Mouse (Mus musculus) MEL (cell line): ENCODE data around the gene March4.

Source experiments
- CHD2 ChIP-seq: IDR thresholded peaks from 2 replicates; pipeline ENCODE4 v1.6.1; 2011; ENCODE audit warnings: low read length, improper control_type of control experiment
- CTCF ChIP-seq, 3 experiments: IDR thresholded peaks in 2 of 3; conservative IDR thresholded peaks in 1 of 3; 2 replicates each; pipeline ENCODE4 v1.5.1; 2011 to 2012; ENCODE audit warnings: low read length in 3 of 3, low read depth in 2 of 3, mild to moderate bottlenecking in 2 of 3, improper control_type of control experiment in 1 of 3, inconsistent platforms in 1 of 3, mixed read lengths in 1 of 3, moderate library complexity in 1 of 3; ENCODE audit not compliant: control insufficient read depth in 1 of 3, insufficient read depth in 1 of 3, poor library complexity in 1 of 3, severe bottlenecking in 1 of 3
- EP300 ChIP-seq, 2 experiments: IDR thresholded peaks; 2 replicates each; pipeline ENCODE4 v1.6.1; 2011; ENCODE audit warnings: improper control_type of control experiment in 2 of 2, low read length in 2 of 2, low read depth in 1 of 2, mild to moderate bottlenecking in 1 of 2
- GATA1 ChIP-seq: IDR thresholded peaks from 2 replicates; pipeline ENCODE4 v1.6.1; 2011; ENCODE audit warnings: low read depth, low read length, improper control_type of control experiment
- MAX ChIP-seq: IDR thresholded peaks from 2 replicates; pipeline ENCODE4 v1.6.1; 2011; ENCODE audit warnings: low read length, improper control_type of control experiment
- MYC ChIP-seq: IDR thresholded peaks from 2 replicates; pipeline ENCODE4 v1.6.1; 2011; ENCODE audit warnings: low read depth, mild to moderate bottlenecking, low read length, improper control_type of control experiment, moderate library complexity
- POLR2A ChIP-seq, 2 experiments: IDR thresholded peaks; 2 replicates each; pipeline ENCODE4 v1.6.1; 2011 to 2012; ENCODE audit warnings: low read length in 2 of 2, mild to moderate bottlenecking in 2 of 2, control low read depth in 1 of 2, improper control_type of control experiment in 1 of 2, low read depth in 1 of 2, moderate library complexity in 1 of 2; ENCODE audit not compliant: control insufficient read depth in 1 of 2, insufficient read depth in 1 of 2, poor library complexity in 1 of 2
- SMC3 ChIP-seq: IDR thresholded peaks from 2 replicates; pipeline ENCODE4 v1.6.1; 2011; ENCODE audit warnings: low read depth, low read length, improper control_type of control experiment
- TBP ChIP-seq: IDR thresholded peaks from 2 replicates; pipeline ENCODE4 v1.8.0; 2011; ENCODE audit warnings: low read depth, low read length, improper control_type of control experiment
- USF1 ChIP-seq: IDR thresholded peaks from 2 replicates; pipeline ENCODE4 v1.6.1; 2014; ENCODE audit warnings: low read depth, mild to moderate bottlenecking, inconsistent platforms, low read length, improper control_type of control experiment, moderate library complexity

DNA sequence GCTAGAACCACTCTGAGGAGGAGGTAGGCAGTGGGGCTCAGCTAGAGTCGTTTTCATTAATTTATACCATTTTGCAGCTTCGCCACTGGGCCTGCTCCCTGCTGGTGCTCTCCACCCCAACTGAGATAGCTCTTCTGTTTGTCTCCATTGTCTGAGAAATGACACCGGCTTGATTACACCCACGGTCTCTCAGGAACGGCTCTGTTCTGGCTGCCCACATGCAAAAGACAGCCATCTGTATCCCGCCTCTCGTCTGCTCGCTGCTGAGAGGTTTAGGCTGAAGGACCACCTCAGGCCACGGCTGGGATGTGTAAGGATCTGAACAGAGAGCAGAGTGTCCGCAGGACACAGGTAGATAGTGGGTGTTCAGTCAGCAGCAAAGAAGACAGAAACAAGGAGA lies 30.5 kb downstream of the March4 start:
- TF ChIP-seq GATA1 (no peak), USF1 (no peak), CTCF (IDR thresholded peaks at IDR 0.05 in 2 of 3, conservative IDR thresholded peaks at IDR 0.05 in 1 of 3; ENCODE audit: control insufficient read depth in 1 of 3, insufficient read depth in 1 of 3, low read depth in 2 of 3, low read length in 3 of 3, poor library complexity in 1 of 3, severe bottlenecking in 1 of 3) (no peak), TBP (no peak), MYC (no peak), SMC3 (no peak), CHD2 (no peak), MAX (no peak), EP300 (IDR thresholded peaks at IDR 0.05; ENCODE audit: low read depth in 1 of 2, low read length in 2 of 2) (no peak), POLR2A (IDR thresholded peaks at IDR 0.05; ENCODE audit: control insufficient read depth in 1 of 2, insufficient read depth in 1 of 2, low read depth in 1 of 2, low read length in 2 of 2, poor library complexity in 1 of 2) (no peak)
